Mouse (Mus musculus): ENCODE measurements around the gene Bcl2l1.

Gene Bcl2l1

DNA sequence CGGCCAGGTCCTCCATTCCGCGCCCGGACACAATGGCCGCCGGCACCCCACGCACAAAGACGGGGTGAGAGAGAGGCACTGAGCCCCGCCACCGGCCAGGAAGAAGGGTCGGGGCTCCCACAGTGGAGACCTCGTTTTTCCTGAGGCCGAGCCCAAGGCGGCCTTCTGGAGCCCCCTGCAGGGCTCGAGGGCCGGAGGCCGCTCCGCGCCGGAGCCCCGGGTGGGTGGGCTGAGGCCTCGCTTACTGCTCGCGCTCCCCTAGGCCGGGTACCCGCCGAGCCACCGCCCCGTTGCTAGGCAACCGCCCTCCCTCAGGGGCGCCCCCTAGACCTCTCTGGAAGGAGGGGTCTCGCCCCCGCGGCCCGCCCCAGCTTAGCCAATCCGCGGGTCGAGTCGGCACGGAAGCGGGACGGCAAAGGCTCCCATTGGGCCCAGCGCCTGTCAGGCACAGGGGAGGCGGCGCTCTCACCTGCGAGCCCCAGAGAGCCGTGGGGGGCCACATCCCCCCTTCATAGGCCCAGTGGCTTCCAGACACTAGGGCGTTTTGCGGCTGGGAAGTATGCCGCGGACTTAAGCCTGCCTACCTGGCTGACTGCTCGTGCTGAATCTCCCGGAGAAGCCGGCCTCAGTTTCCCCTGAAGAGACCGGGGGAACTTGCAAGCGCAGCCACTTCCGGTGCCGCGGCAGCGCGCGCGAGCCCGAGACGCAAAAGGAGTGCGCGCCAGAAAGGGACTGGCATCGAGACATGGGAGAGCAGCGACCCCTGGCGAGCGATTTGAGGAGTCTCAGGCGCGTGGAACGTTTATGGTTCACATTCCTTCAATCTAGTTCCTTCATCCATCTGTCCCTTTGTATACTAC, at the start of gene Bcl2l1:
Bcl2l1 (minus strand) TSS at position 710 of the 860 bp plus-strand sequence.
- peak; percentile 89 for DNase-seq (ENCODE audit: extremely low spot score, low read depth, low spot score)

DNA sequence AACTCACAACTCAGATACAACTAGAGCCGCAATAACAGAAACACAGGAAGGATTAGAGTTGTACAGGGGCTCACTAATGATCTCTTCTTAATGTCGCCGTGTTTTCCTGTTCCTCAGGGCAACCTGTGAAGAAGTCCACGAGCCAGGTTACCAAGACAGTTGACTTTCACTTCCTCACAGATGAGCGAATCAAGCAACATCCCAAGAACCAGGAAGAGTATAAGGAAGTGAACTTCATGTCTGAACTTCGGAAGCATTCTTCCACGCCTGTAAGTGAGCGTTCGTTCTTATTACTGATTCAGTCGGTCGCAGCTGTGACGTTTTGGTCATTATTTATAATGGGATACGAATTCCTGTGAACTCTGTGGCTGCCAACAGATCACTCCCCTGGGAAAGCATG, 49.4 kb upstream of the Bcl2l1 start:
- DNase-seq (ENCODE audit: extremely low spot score, low read depth, low spot score), result no peak

DNA sequence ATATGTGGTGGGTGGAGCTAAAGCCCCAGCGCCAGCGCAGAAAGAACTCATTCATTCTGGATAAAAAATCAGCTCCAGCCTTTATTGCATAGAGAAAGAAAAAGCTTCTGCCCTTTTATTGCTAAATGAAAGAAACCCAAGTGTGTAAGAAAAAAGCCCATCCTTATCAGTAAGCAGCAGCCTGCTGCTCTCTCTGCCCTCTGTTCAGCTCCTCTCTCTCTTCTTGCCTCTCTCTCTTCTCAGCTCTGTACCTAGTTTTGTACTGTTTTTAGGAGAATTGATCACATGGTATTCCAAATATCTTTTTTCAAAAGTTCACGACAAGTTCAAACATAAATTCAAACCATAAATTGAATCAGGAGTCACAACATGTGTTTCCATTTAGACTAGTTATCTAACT, 46.7 kb upstream of the Bcl2l1 start:
- DNase-seq (ENCODE audit: extremely low spot score, low read depth, low spot score), result no peak

DNA sequence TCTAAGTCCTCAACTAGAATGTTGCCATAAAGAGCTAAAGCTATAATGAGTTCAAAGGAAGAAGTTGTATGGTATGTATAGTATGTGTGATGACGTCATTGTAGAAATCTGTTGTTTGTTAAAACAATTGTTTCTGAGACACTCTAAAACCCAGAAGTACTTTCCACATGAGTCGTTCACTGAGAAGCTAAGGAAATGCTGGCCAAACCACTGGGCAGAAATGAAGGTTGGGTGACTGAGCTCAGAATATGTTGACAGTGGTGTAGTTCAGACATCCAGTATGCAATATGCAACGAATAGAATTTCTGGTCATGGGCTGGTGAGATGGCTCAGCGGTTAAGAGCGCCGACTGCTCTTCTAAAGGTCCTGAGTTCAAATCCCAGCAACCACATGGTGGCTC, 31.8 kb upstream of the Bcl2l1 start:
- no peak for DNase-seq (ENCODE audit: extremely low spot score, low read depth, low spot score)

- no peak for DNase-seq (ENCODE audit: extremely low spot score, low read depth, low spot score)
Measured at GRCm38 (mm10) chr2:152862638-152863037, 31.1 kb upstream of the Bcl2l1 start.

- no peak for DNase-seq (ENCODE audit: extremely low spot score, low read depth, low spot score)
Measured at GRCm38 (mm10) chr2:152861891-152862290, 30.4 kb upstream of the Bcl2l1 start.

DNA sequence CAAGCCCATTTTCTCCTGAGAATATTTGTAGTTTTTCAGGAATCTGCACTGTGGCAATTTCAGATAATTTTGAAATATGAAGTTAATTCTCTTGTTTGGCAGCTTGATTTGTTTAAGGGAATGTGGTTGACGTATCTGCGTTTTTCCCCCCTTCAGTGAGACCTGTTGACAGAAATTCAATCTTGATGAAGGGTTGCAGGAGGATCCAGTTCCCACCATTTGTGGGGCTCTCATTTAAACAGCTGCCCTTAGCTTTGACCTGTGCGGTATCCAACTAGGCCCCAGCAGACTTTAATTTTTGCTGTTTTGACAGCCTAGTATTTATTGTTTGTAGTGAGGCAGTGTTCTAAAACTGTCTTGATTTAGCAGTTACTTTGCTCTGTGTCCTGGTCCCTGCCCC, 28.0 kb upstream of the Bcl2l1 start:
- DNase-seq (ENCODE audit: extremely low spot score, low read depth, low spot score), result no peak

- no peak for DNase-seq (ENCODE audit: extremely low spot score, low read depth, low spot score)
Measured at GRCm38 (mm10) chr2:152848466-152848865, 16.9 kb upstream of the Bcl2l1 start.

DNA sequence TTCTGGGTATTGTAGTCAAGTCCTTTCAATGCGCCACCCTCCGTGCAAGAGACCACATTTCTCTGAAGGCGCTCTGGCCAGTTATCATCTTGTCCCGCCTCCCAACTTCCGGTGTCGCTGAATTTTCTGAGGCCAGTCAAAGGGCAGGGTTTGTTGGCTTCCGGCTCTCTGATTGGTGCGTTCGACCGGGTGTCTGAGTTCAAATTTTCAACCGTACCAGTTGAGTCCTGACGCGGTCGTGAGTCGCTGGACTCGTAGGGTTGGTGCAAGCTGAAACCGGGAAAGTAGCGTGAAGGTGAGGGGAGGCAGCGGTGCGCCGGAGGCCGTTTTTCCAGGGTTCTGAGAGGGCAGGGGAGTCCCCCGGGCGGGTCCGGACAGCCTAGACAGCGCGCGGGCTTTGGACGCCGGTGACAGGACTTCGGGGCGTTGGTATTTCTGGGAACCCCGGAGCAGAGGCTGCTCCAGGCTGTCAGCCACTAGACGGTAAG, 16.3 kb upstream of the Bcl2l1 start, which contains the start of gene Tpx2:
Tpx2 (plus strand) TSS at position 150 of the 488 bp plus-strand sequence.
- peak; percentile 98 for DNase-seq (ENCODE audit: extremely low spot score, low read depth, low spot score)

GRCm38 (mm10) chr2:152847057-152847814, 15.7 kb upstream of the Bcl2l1 start:
- no peak for DNase-seq (ENCODE audit: extremely low spot score, low read depth, low spot score)

DNA sequence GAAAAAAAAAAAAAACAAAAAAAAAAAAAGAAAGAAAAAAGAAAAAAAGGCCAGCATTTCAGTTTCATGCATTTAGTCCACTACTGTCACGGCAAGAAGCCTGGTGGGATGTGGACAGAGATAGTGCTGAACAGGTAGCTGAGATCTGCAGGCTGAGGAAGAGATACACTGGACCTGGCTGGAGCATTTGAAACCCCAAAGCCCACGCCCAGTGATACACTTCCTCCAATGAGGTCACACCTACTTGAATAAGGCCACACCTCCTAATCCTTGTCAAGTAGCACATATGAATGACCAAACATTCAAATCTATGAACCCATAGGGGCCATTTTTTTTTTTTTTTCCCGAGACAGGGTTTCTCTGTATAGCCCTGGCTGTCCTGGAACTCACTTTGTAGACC, 11.2 kb upstream of the Bcl2l1 start:
- DNase-seq (ENCODE audit: extremely low spot score, low read depth, low spot score), result no peak

DNA sequence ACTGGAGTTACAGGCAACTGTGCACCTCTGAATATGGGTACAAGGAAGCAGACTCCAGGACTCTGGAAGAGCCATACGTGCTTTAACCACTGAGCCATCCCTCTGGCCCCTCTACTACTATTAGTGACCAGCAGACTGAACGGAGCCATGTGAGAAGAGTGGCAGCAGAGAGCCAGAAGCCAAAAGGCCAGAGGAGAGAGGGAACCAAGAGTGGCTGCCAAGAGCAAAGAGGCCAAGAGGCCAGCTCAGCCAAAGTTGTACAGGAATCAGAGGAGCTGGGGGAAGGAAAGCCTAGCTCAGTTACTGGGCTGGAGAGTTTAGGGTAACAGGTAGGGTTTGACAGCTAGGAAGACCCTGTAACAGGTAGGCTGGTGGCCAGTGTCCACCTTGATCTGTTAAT, 7.7 kb upstream of the Bcl2l1 start:
- DNase-seq (ENCODE audit: extremely low spot score, low read depth, low spot score), result no peak

GRCm38 (mm10) chr2:152830021-152830921, 1.3 kb downstream of the Bcl2l1 start:
- DNase-seq (ENCODE audit: extremely low spot score, low read depth, low spot score), result peak; percentile 53

GRCm38 (mm10) chr2:152829367-152829881, 2.1 kb downstream of the Bcl2l1 start:
- no peak for DNase-seq (ENCODE audit: extremely low spot score, low read depth, low spot score)

- DNase-seq (ENCODE audit: extremely low spot score, low read depth, low spot score), result no peak
Measured at GRCm38 (mm10) chr2:152828532-152828931, 3.0 kb downstream of the Bcl2l1 start.

GRCm38 (mm10) chr2:152828011-152828370, 3.5 kb downstream of the Bcl2l1 start:
- DNase-seq (ENCODE audit: extremely low spot score, low read depth, low spot score), result no peak

DNA sequence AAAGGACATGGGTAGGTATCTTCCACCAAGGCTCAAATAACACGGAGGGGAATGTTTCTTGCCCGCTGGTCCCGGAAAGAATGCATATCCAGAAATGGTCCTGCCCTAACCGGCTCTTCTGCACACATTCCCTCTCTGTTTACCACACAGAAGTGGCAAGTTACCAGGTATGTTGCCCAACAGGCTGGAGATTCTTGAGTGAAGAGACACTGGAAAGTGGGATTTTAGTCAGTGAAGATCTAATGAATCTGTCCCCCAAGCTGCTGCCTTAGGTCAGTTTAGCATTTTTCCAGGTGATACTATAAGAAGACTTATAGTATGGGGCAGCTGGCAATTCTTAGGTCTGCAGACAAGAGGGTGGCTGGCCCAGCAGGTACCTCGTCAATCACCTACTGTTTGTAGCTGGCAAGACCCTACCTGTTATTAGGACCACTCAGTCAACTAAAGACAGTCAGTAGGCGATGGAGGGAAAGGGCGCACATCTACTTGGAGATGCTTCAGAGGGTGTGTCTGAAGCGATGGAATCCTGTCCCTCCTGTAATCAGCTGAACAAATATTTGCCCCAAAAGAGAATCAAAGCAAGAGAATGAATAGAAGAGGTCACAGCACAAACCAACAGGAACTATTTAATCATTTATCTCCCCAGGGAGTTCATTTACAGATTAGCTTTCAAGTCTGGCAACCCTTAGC, 4.1 kb downstream of the Bcl2l1 start:
- DNase-seq (ENCODE audit: extremely low spot score, low read depth, low spot score), result no peak

DNA sequence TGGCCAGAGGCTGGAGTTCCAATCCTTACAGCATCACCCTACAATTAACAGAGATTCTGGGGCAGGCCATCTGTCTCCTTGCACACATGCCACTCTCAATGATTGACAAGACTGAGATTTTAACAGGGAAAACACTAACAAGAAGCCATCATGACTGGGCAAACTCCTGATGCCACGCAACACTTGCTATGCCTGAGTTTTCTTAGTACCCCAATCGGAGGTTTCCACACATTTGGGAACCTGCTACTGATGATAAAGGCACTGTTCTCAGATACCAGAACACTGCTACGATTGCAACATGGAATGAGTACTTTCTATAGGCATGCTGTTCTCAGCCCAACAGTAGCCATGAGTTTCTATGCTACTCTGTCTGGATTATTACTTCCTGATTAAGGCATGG, 5.0 kb downstream of the Bcl2l1 start:
- no peak for DNase-seq (ENCODE audit: extremely low spot score, low read depth, low spot score)

- DNase-seq (ENCODE audit: extremely low spot score, low read depth, low spot score), result no peak
Measured at GRCm38 (mm10) chr2:152825713-152826112, 5.8 kb downstream of the Bcl2l1 start.

DNA sequence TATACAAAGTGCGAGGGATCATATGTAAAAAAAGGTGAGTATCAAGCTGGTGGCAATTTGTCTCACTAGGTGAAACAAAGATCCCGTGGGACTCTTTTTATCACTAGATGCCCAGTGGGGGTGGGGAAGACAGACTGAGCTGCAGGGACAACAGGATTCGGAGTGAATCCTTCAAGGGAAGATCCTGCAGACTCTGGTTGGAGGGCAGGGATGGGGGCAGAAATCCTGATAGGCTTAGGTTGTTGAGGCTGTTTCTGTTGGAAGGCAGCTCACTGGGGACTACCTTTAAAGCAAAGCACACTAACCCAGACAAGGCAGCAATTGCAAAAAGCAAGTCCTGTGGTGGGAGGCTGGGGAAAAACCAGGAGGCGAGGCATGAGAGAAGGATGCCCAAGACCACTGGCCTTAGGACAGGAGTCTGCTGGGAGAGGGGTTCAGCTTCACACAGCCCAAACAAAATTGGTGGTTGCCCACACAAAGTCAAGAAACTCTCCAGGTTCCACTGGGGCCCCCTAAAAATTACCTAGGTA, 6.3 kb downstream of the Bcl2l1 start:
- DNase-seq (ENCODE audit: extremely low spot score, low read depth, low spot score), result no peak

Data from hindlimb bud, embryonic 11.5 days (tissue).